Mouse (Mus musculus): ENCODE results near the gene Slc10a1. TPM values are rescaled to one million over a fixed set of nuclear protein-coding genes. Genes with fewer than 3 reads are reported as not detected.

Slc10a1 gene
- polyA plus RNA-seq (2012; rRNA removed), result not detected in 2 replicates

GRCm38 (mm10) chr12:80968605-80969004 is at the start of gene Slc10a1:
TSS of gene Slc10a1 (minus strand) at chr12:80968705.

GRCm38 (mm10) chr12:80945334-80945995 is 23.0 kb downstream of the Slc10a1 start, which contains the start of gene Srsf5:
TSS of gene Srsf5 (plus strand) at chr12:80945504.

Other genes with a start within 250 kb of the Slc10a1 start
- 4.4 and 8.3 TPM in 2 replicates for gene Ccdc177, start 208.0 kb downstream of the Slc10a1 start, polyA plus RNA-seq (2012; rRNA removed)
- 16.6 and 20.6 TPM in 2 replicates for gene Susd6, start 178.2 kb downstream of the Slc10a1 start, polyA plus RNA-seq (2012; rRNA removed)
- gene Srsf5, start 23.2 kb downstream of the Slc10a1 start, polyA plus RNA-seq (2012; rRNA removed), result 876 and 1,431 TPM in 2 replicates
- gene Smoc1, start 58.1 kb upstream of the Slc10a1 start, polyA plus RNA-seq (2012; rRNA removed), result 21.6 and 22.4 TPM in 2 replicates